Mouse (Mus musculus) kidney, adult 2 months (tissue): ENCODE measurements around the gene Gm33543.

Experiments
- CTCF ChIP-seq: fragments of 200-500 bp; conservative IDR thresholded peaks from 2 replicates; pipeline ENCODE4 v1.5.1; 2011; ENCODE audit warnings: low read depth, mild to moderate bottlenecking, control low read depth, low read length, moderate library complexity, mixed read lengths; ENCODE audit not compliant: insufficient read depth, insufficient read length
- POLR2A ChIP-seq: fragments of 200-500 bp; IDR thresholded peaks from one replicate; pipeline ENCODE4 v1.6.1; 2011; ENCODE audit warnings: low read depth, low read length, control low read depth

DNA sequence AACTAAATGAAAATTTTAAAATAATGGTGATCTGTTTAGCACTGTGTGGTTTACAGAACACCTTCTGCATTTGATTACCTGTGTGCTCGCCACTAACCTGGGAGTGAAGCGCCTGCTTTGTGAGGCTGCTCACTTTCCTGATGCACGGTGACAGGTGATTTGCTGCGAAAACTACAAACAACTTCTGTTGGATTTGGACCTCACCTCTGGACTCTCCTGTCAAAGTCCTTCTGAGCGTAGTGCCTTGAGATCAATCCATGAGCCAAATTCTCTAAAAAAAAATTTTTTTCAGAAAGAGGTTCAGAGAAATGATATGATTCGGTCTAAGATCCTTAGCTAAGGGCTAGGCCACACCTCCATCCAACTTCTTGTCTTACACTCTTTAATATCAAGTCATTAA is 28.4 kb downstream of the Gm33543 start:
- no peak for TF ChIP-seq CTCF
- TF ChIP-seq POLR2A: no peak
